Mouse (Mus musculus): ENCODE measurements at regions not wholly inside any gene's neighbourhood (a gene's known extent, or its start where the extent isn't known, plus 50 kb on each side); places are given as distances from the start of the nearest gene placed in this dataset.
A peak's percentile ranks its signal among the peaks of the same experiment; 100 is the strongest.

- no peak for DNase-seq
Observed at GRCm38 (mm10) chr16:37459533-37459890, 74.8 kb upstream of the Stxbp5l start.

DNA sequence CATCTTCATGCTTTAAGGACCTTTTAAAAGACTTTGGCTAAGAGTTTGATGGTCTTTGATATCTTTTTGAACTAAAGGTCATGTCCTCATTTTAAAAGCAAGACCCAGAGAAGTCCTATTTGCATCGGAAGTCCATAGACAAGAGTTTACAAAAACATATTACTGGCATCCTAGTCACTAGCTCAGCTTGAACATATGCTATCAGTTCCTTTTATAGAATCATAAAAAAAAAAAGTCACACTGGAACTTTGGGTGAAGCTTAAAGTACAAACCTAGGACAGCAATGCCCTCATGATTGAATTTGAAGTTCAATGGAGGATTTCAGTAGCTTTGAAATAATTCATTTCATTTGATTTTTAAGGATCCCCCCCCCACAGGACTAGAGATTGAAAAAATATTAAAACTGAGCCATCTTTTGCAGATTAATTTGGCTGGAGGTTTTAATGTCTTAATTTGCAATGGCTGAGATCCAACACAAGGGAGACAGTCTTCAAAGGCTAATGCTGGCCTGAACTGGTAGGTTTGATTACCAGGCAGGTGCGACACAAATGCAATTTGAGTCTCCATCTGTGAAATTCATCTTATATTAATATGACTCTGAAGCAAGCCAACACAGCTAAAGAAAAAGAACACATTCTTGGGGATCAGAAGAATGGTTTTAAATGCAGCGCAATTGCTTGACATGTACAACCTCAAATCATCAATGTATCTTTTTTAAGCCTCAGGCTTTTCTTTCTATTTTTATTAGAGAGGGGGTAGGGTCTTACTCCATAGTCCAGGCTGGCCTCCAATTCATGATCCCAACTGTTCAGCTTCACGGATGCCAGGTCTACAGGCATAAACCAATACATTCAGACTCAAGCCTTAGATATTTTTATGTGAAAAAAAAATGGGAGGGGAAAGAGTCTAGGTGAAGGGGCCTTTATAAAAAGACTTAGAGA is 74.1 kb upstream of the Stxbp5l start:
- DNase-seq, result peak; percentile 47 to 66

DNA sequence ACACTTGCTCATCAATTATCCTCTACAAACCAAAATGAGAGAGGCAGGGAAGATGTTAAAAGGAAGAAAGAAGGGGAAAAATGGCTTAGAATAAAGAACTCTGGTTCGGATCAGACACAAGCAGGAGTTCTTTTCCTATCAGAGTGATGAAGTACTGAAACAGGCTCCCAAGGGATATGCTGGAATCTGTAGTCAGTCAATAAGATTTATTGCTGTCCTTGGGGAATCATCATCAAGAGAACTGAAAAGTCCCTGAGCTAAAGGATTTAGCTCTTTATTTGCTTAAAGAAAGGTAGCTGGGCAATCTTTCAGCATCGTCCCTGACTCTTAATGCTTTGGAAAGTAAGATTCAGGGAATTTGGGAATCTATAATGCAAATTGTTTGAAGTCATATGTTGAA is 71.2 kb upstream of the Stxbp5l start:
- no peak for DNase-seq

DNA sequence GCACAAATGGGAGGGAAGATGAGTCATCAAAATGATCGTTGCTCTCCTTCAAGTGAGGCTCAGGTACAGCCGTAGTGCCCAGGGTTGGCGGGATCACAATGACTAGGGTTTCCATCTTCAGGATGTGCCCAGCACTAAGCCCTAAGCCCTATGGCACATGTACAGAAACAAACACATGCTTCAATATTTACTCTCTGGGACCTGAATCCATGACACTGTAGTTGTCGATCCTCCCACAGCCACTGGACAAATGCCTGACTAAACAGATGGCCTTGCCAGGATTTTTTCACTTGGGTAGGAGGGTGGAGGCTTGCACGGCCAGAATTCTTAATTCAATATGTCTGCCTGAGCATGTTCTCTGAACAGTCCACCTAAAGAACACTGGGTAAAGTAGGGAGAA is 65.1 kb upstream of the Stxbp5l start:
- DNase-seq, result peak; percentile 57 to 70

DNA sequence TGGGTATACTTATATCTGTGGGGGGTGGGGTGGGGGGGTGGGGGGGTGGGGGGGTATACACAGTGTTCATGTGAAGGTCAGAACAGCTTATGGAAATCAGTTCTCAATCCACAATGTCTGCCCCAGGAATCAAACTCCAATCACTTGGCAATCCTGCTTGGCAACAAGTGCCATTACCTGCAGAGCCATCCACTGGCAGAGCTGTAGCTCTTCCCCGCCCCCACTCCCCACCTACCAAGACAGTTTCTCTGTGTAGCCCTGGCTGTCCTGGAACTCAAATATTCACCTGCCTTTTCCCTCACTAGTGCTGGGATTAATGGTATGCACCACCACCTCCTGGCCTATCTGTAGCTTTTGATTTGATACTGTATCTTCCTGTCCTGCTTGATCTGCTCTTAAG is 61.0 kb upstream of the Stxbp5l start:
- no peak for DNase-seq

GRCm38 (mm10) chr16:37442936-37443335 is 58.2 kb upstream of the Stxbp5l start:
- DNase-seq, result peak; percentile 92 to 93

GRCm38 (mm10) chr16:37442481-37442880 is 57.7 kb upstream of the Stxbp5l start:
- peak; percentile 78 to 90 for DNase-seq

DNA sequence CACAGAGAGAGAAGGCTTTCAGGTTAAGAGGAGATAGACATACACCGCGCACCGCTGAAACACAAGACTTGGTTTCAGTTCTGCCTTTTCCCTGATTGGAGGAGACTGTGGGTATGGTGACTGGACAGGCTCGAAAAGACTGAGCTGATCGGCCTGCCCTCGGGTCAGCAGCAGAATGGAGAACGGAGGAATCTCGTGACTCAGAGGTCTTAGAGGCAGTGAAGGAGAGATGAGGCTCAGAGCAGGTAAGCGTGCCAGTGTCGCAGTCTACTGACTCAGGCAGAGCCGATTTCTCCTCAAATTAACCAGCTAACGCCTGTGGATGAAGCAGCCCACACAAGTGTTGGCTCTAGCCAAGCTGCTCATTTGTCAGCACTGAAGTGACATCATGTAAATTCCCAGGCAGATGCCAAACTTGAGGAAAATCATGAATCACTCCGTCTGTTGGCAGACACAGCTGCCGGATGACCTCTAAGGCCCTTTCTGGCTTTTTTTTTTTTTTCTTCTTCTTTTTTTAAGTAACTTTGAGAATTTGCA is 55.9 kb upstream of the Stxbp5l start:
- DNase-seq, result peak in 1 of 2 experiments; percentile 18
